Mouse (Mus musculus) mesoderm, embryonic 11.5 days (tissue): ENCODE measurements around the gene Myog.
"Not testable (repeated sequence)": the region's sequence is repeated elsewhere in the genome, so short reads cannot be mapped to it uniquely, and the experiment has no call there.

Experiments used
- DNase-seq: peaks from one replicate; pipeline ENCODE4 v3.0.0-alpha.2; 2012; ENCODE audit warnings: low read depth, low spot score

Myog gene

DNA sequence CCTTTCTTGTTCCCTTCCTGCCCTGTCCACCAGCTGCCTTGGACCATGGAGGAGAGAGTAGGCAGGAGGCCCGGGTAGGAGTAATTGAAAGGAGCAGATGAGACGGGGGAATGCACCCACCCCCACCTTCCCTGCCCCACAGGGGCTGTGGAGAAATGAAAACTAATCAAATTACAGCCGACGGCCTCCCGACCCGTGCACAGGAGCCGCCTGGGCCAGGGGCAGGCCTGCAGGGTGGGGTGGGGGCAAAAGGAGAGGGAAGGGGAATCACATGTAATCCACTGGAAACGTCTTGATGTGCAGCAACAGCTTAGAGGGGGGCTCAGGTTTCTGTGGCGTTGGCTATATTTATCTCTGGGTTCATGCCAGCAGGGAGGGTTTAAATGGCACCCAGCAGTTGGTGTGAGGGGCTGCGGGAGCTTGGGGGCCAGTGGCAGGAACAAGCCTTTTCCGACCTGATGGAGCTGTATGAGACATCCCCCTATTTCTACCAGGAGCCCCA lies at the start of gene Myog:
Myog (plus strand) TSS at position 392 of the 502 bp plus-strand sequence.
- peak; percentile 41 for DNase-seq

DNA sequence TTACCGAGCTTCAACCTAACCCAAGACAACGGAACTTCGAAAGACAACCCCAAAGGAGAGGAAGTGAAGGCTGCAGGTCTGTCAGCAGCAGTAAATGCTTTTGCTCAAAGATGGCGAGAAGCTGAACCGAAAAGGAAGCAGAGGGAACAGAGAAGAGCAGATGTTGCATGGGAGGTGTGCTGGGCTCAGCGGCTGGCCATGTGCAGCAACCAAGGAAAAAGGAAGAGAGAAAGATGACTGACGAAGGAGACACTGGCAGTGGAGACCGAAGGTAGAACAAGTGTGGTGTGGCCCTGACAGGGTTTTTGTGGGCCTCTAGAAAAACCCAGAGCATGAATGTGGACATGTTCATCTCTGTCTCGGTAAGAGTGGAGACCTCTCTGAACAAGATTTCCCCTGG lies 49.1 kb upstream of the Myog start:
- no peak for DNase-seq

DNA sequence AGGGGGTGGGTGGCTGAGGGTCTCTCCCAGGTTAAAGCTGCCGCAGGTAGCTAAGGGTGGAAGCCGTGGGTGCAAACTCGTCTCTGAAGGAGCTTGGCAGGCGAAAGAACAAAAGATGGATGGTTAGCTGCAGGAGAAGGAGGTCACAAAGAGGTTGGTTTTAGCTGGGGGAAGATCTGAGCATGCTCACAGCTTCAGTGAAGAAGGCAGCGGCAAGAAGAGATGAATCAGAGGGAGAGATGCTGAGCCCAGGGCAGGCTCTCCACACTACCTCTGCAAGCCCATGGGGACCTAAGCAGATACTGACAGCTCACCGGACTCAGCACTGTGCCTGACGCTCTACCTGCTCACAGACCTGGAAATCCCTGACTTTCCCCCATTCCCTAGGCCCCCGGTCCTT lies 48.5 kb upstream of the Myog start:
- DNase-seq, result no peak

DNA sequence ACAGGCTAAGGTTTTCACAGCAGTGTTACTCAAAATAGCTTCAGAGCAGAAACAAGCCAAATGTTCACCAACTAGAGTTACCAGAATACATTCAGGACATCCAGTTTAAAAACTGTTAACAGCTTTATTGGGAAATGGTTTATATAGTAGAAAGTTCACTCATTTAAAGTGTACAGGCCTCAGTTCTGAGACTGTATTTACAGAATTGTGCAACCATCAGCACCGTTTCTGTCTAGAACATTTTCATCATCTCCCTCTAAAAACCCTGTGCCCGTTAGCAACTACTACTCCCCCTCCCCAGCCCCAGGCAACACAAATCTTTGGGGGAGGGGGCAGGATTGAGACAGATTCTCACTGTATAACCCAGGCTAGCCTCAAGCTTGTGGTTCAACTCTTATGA lies 47.5 kb upstream of the Myog start:
- no peak for DNase-seq

DNA sequence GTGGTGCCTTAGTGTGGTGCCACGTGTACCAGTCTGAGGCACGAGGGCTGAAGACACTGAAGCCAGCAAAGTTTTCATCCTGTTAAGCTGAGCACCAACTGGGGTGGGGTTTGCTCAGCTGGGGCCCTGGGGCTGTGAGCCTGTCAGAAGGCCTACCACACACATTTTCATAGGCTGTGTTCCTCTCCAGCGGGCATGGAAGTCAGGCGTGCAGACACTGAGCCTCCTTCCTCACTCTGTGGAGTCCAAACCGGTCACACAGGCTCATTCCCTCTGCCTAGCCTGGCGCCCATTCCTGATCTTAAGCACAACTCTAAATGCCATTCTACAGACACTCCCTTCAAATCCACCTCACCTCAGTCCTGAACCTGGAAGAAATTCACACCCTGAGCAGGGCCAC lies 46.3 kb upstream of the Myog start:
- no peak for DNase-seq

DNA sequence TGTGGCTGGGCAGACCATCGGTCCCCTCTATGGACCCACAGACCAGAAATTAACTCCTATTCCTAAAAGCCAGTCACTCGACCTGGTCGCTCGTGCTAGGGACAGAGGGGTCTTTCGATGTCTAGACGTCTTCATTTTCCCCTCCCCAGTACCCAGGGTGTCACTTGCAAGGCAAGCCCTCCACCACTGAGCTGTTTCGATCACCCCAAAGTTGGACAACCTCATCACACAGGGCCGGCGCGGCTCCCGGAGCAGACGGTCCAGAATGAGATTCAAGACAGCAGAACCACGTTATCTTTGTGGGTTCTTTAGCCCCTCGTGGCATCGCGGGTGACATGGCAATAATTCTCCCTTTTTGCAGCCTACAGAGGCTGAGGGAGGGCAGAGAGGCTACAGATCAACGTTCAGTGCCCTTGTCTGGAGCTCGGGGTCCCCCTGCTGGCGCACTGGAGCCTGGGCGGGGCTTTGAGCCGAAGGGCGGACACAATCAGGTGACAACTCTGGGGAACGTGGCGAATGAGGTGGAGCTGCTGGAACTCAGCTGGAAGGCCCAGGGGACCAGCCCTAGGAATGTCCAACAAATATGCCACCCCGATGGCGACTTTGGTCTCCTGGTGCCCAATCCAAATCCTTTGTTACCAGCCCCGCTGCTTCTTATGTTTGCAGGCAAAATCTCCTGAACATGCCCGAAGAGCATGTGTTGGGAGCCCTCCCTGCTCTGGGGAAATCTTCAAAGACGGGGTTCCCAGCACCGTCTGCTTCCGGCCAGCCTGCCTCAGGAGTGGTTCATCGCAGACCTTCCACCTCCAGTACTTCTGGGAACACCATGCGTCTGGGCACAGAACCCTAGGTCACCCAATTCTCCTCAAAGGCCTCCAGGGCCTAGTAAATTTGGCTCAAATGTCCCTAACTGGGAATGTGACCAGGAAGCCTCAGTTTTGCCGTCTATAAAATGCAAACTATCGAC lies 45.6 kb upstream of the Myog start:
- DNase-seq, result peak; percentile 84

DNA sequence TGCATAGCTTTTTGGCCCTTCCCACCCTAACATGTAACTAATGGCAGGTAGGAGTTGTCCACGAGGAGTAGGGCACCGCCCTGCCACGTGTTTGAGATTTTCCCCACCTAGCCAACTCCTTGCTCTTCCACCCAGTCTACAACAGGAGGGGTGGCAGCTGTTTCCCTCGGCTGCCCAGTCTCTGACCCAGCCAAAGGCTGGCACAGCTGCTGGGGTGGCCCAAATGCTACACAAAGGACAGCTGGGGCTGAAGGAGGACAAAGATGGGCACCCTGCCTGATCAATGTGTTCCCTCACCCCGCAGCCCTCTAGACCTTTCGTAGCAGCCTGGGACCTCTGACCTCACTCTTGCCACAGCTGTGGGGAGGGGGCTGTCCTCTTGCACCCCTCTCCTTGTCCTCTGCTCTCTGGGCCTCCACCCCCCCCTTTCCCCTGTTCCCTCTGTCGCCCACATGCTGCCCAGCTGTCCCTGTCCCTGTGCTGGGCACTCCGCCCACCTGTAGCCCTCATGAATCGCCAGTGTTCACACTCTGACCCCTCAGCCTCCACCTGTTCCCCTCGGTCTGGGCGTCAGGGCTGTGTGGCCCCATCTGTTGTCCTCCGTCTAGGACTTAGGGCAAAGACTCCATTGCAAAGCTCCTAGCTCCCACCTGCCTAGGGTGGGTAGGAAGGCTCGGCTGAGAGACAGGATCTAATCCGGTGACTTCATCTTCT lies 44.6 kb upstream of the Myog start:
- peak; percentile 9 for DNase-seq

DNA sequence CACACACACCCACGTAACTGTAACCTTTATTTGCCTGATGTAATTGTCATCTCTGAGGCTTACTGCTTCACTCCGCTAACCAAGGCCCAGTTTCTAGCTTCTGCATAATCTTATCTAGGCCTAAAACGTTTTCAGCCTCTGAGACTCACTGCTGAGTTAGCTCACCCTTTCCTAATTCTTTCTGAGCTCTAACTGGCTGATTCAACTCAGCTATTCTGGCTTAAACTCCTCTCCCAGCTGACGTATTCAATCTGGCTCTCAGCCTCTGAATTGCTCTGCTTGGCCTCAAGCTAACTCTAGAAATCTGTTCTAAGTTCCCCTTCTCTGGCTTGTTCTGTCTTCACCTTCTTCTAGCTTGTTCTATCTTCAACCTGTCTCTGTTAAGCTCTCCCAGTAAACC lies 43.2 kb upstream of the Myog start:
- no peak for DNase-seq

DNA sequence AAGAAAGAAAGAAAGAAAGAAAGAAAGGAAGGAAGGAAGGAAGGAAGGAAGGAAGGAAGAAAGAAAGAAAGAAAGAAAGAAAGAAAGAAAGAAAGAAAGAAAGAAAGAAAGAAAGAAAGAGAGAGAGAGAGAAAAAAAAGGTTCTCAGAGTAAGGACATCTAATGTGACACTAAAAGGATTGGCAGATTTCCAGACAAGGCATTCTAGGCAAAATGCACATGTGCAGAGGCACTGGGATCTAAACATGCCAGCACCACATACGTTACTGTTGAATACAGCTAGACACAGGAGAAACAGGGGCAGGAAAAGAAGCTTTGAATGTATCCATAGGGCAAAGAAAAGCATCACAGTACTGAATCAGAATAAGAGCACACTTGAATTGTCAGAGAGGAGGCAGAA lies 40.1 kb upstream of the Myog start:
- DNase-seq, result not testable (repeated sequence)

DNA sequence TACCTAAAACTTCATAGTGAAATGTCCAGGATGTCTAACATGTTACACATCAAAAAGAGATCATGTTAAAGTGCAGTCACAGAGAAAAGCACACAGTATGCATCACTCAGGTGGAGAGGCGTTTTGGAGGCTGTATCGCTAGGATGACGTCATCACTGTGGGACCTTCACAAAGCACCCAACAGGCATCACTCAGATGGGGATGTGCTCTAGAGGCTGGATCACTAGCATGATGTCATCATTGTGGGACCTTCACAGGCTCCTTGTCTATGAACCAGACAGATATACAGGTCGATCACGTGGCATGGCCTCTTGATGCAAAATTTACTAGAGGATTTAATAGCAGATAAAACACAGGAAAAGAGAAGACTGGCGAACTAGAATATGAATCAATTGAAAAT lies 25.4 kb upstream of the Myog start:
- DNase-seq, result no peak

DNA sequence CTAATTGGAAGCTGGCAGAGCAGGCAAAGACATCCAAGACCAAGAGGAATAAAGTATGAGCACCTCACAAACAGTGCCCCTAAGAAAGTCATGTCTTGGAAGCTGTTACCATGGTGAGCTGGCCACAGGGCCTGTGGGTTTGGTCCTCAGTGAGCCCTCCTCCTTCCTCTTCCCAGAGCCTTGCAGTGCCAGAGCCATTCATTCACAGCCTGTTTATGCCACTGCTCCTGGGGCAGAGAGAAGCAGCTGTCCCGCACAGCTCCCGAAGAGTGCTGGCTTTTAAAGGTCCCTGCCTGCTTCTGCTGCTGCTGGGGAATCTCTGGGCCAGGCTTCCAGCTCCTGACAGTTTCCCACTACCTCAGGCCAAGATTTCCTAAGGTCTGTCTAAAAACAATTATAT lies 24.0 kb upstream of the Myog start:
- DNase-seq, result no peak

DNA sequence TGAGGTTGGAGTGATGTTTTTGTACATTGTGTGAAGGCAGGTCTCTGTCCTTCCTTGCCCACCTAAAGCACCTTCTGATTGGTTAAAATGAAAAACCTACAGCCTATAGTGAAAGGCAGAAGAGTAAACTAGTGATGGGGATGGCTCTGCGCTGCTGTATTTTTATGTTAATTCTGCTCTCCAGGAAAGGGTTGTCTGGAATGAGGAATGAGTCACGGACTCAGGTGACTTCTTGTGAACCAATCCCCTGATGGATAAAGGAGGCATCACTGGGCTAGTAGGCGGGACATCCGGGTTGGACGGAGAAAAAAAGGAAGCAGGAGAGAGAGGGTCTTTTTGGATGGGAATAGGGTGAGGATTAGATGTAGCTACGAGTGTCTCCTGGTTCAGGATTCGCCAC lies 19.8 kb upstream of the Myog start:
- no peak for DNase-seq

DNA sequence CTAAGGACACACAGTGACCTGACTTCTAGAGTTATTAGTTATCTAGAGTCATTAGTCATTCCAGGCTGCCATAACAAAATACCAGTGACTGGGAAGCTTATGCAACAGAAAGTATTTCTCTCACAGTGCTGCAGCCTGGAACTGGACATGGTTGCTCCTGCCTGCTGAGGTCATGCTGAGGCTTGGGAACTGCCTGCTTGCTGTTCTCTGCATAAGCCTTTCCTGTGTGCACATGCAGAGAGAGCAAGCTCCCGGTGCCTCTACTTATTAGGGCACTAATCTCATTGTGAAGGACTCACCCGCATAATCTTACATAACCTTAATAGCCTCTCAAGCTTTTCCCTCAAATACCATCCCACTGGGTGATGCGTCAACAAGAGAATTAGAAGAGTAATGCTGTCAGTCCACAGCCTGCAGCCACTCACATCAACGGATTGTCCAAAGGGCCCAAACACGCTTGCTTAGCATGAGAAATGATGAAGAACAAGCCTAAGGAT lies 17.0 kb upstream of the Myog start:
- DNase-seq, result no peak

DNA sequence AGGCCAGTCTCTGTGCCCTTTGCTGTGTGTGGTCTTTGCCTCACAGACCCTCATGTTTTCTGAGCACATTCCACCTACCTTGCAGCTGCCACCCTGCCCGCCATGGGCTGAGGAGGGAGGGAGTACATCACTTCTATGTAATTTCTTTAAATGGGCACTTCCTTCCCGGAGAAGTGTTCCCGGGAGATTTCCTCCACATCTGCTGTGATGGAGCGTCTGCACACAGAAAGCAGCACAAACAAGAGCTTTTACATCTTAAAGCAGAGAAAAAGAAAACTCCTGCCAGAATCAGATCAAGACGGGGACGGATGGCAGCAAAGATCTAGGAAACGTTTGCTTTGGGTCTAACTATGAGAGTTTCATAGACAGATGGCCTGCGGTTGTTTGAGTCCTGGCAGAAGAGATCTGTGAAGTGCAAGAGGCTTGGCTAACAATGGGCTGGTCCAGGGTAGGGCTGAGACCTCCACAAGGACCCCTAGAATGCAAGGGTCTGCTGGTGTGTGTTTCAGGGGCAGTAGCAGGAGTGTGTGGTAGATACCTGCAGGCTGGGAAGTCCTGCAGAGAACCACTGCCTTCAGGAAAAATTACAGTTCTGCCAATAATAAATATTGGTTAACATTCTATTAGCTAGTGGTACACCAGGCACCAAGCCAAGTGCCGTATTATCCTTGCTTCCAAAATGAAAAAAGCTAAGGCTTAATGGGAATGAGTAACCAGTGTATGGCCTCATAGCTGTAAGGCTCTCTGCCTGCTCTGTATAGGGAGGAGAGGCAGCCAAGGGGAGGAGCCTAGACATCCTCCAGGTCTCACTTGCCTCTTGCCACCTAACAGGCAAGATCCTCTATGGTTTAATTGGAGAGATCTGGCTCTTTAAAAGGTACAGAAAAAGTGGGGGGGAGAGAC lies 16.0 kb upstream of the Myog start:
- no peak for DNase-seq

DNA sequence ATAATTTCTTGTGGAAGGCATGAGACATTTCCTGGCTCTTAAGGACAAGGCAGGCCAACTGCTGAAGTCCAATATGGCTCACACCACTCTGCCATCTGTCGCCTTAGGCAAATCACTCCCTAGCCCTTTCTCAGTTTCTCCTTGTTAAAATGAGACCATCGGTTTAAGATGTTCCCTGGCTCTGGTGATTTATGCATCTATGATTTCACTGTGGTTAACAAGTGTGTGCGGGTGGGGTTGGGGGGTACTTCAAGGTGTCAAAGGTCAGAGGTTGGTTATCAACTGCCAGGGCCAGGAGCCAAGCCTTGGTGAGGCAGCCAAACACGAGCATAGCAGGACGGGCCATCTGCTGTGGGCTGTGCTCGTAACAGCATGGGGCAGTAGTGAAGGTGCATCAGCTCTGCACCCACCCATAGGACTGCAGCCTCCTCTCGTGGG lies 15.3 kb upstream of the Myog start:
- no peak for DNase-seq

DNA sequence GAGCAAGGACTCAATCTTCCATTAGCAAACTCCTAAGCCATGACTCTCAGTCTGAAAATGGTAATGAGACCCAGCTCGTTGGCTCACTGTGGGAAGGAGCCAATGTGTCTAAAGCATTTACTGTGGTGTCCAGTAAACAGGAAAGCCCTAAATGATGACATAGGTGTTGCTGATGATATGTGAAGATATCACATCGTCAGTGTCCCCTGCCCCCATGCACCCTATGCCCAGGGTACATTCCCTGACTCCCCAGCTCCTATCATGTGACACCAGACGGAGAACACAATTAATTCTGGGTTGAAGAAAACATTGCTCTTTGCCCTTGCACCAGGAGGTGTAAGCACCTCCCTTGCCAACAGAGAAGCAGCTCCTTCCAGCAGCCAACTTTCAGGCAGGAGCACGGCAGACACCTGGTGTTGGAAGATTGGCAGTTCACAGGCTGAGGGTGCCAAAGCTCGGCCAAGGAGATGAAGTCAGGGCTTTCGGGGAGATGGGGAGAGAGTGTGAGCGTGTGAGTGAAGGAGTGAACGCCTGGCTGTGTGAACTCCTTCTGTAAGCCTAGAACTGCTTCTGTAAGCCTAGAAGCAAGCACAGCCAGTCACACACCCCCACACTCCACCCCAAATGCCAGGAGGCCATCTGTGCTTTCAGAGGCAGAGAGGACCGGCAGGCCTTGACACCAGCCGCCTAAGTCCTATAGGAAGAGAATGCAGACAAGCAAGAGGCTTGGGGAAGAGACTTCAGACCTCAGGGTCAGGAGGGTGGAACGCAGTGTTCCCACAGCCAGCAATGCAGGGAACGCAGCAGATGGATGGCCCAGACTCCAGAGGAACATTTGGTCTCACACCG lies 13.9 kb upstream of the Myog start:
- DNase-seq, result no peak

DNA sequence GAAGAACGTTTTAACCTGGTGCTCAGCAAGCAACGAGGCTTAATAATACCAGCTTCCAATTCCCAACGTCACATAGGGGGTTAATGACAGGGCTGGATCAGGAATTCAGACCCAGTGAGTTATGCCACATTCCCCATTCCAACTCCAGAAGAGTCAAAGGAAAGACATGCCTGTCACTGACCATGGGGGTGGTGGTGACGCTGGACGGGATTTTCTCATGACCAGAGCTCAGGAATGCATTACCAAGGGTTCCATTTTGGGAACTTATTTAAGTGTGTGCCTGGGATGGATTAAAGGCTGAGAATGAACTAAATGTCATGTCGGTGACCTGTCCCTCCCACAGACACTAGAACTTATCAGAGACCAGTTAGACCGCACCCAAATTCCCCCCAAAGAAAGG lies 13.0 kb upstream of the Myog start:
- DNase-seq, result no peak

DNA sequence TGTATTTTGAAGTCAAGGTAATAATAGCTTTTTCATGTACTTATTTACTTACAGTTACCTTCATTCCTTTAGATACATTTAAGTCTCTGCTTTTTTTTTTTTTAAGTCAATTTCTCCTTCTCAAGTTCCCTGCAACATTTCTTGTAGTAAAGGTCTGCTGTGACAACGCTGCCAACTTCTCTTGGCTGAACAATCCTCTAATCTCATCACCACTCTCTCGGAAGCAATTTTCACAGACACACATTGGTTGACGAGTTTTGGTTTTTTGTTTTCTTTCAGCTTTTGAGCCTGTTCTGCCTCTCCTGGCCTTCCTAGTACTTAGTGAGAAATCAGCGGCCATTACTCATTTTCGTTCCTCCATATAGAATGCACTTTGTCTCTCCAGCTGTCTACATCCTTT lies 9.6 kb upstream of the Myog start:
- no peak for DNase-seq

DNA sequence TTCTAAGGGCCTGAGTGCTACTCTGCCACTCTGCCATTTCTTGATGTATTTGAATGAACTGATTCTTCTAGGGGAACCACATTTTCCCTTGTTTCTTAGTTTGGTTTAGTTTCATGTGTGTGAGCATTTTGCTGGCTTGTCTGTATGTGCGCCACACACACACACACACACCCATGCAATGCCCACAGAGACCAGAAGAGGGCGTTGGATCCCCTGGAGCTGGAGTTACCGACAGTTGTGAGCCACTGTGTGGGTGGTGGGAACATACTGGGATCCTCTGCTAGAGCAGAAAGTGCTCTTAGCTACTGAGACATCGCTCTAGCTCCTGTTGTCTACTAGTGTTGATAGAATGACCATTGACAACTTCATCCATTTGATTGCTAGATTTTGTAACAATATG lies 8.2 kb upstream of the Myog start:
- no peak for DNase-seq

DNA sequence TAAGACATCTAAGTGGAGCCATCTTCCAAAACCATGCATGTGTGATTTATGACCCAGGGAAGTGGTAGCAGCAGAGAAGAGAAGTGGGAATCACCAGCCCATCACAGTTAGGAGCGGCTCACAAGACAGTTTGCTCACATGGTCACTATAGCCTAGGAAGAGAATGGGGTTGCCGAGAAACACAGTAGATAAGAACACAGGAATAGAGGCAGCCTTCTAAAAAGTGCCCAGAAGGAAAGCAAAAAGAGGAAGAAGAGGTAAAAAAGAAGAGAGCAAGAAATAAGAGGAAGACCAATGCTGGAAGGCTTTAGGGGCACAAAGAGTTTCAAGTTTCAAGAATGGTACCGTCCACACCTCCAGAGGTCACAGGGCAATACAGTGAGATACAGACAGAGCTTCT lies 7.4 kb upstream of the Myog start:
- DNase-seq, result no peak

DNA sequence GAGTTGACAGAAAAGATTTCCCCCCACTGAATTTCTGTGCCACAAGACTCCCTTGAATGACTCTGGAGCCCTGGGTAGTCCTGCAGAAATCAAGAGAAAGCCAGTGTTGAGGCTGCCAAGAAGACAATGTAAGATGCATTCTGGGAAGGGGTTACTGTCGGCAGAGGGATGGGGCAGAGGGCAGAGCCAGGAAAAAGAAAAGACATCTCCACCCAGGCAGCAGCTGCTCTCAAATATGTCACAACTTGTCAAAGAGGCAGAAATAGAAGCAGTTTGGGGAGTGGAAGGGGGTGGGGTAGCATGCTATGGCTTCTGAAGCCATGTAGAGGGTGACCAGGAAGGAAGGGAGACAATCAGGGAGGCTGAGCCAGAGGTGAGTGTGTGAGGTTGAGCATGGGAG lies 6.7 kb upstream of the Myog start:
- no peak for DNase-seq
